Mouse (Mus musculus): ENCODE data around the gene Piezo1.
A peak's percentile ranks its signal among the peaks of the same experiment; 100 is the strongest.
"Not testable (repeated sequence)": the region's sequence is repeated elsewhere in the genome, so short reads cannot be mapped to it uniquely, and the experiment has no call there.

The Piezo1 gene

DNA sequence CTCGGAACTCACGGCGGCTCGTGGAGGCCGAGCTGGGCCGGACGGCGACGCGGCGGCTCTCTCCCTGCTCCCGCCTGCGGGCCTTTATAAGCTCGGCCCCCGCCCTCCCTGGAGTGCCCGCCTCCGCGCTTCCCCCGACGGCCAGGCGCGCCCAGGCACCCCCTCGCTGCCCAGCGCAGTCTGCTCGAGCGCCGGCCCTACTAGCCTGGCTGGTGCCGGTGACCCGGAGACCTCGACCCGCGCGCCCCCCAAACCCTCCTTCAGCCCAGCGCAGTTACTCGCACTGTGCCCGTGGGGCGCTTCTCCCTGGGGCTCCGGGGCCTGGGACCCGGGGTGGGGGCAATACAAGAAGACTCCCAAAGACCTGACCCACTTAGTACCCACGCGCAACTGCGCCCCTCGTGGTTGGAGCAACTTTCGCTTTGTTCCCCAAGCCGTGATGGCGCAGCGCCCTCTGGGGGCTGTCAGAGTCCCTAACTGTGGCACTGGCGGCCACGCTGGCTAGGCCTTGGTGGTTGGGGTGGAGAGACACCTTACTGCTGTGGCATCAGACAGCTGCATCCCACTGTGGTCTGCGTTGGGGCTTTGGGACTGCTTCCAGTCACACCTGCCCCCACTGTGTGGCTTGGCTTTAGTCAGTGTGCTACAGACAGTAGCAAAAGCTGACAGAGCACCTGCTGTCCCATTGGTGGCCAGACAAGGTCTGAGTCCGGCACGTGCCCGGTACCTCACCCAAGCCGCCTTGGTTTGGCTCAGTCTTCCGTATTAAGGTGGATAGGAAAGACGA lies at the start of gene Piezo1:
Gene Piezo1, minus strand, starts transcription at position 65 of the 787 bp plus-strand sequence.
- peak; percentile 98 for DNase-seq (ENCODE audit: low read depth)

- no peak for DNase-seq (ENCODE audit: low read depth)
Measured at GRCm38 (mm10) chr8:122600666-122601065, 49.5 kb upstream of the Piezo1 start.

DNA sequence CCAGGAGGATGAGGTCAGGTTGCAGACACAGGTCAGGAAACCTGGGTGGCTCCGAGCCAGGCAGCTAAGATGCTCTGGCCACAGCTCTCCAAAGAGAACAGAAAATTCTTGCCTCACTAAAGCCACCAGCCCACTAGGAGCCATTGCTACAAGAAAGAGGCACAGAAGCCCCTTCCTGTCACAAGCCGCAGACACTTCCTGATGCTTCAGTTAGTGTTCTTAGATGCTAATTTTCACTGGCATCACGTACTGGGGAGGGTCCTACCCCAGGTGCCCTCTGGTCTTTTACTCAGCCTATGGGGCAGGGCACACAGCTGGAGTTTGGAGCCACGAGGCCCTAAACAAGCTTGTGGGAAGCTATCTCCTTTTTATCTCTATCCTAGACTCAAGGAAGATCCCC lies 44.9 kb upstream of the Piezo1 start:
- no peak for DNase-seq (ENCODE audit: low read depth)

DNA sequence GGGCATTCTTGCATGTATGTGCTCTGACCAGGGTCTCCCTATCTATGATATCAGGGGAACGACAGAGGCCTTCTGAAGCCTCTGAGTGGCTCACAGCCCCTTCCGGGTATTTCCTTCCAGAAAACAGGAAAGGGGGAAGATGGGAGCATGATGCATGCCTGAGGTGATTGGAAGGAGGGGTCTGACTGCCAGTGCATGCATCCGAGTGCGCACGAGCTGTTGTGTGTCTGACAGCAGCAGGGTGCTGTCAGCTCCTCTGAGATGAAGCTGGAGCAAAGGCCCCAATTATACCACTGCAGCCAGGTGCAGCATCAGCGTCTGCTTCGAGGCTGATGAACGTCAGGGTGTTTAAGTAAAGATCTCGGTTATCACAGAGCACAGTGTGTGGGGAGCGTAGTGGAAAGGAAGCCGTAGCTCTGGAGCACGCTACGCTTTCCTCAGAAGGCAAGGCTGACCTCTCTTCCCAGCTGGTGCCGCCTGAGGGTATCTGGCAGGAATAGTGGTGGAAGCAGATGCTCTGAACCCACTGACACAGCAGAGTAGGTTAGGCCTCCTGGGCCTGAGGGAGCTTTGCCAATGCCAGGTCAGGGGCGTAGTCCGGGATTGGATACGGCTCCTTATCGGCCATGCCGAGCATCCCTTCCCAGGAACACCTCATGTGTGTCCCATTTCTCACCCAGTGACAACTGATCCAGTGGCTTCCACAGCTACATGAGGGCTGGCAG lies 42.8 kb upstream of the Piezo1 start:
- DNase-seq (ENCODE audit: low read depth): no peak

DNA sequence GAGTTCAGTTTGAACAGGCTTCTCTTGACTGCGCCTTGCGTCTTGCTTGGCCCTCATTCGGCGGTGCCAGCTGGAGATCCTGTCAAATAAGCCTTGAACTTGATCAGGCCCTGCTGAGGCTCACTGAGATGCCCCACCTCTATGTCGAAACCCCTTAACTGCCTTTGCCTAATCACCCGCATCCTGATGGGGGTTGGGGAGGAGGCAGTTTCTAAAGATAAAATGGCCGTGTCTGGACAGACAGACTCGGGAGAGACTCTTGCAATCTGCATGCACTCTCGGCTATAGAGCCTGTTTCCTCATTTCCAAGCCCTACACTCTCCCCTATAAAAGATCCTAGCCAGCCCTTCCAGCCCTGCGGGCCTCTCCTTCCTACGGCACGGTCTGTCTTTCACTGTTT lies 42.1 kb upstream of the Piezo1 start:
- peak; percentile 13 for DNase-seq (ENCODE audit: low read depth)

DNA sequence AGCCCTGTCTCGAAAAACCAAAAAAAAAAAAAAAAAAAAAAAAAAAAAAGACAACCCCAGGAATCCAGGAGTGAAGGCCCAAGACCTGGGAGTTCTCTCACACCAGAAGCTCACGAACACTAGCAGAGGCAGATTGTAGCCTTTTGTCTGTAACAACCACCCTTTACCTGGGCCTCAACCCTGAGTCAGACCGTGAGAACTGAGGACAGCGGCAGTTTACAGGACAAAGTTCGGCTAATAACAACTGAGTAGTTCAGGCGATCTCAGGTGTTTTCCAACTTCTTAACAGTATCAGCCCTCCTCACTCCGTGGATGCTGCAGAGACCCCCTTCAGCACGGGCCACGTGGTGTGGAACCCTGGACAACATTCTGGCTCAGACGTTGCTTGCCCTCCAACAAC lies 35.6 kb upstream of the Piezo1 start:
- no peak for DNase-seq (ENCODE audit: low read depth)

DNA sequence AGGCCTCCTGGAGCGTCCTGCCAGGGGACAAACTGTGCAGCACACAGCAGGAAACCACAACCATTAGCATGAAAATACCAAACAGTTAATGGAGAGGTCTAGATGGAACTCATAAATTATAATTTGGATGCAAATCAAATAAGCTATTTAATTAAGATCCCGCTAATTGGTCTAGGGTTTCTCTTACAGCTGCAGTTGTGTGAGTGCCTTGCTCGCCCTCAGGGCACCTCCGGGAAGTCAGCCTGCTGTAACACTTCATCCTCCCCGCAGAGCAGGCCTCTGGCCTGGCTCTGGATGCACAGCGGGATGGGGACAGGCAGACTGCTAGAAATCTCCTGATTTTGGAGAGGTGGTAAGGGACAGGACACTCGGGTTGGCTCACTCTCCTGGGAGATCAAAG lies 35.0 kb upstream of the Piezo1 start:
- DNase-seq (ENCODE audit: low read depth): peak; percentile 27

DNA sequence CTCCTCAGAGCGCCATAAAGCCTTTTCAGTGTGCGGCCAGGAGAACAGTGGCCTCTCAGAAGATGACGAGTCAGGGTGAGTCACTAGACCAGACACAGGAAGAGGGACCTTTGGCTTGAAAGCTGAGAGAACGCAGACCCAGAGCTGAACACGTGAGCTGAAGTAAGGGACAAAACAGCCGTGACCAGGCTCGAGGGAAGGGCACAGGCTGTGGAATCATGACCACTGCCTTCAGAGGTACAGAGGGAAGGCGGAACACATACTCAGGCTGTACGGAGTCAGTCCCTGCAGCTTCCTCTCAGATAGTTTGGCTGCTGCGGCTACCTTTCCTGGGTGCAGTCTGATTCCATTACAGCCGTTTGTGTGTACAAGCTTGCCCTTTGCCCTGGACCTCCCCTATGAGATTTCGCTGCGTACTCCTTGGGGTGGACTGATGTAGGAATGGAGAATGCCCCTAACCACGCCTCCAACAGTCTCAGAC lies 34.3 kb upstream of the Piezo1 start:
- DNase-seq (ENCODE audit: low read depth): peak; percentile 79

GRCm38 (mm10) chr8:122584981-122585380 lies 33.9 kb upstream of the Piezo1 start:
- DNase-seq (ENCODE audit: low read depth): peak; percentile 69

- no peak for DNase-seq (ENCODE audit: low read depth)
Measured at GRCm38 (mm10) chr8:122580926-122581325, 29.8 kb upstream of the Piezo1 start.

- DNase-seq (ENCODE audit: low read depth): no peak
Measured at GRCm38 (mm10) chr8:122579196-122579595, 28.1 kb upstream of the Piezo1 start.

DNA sequence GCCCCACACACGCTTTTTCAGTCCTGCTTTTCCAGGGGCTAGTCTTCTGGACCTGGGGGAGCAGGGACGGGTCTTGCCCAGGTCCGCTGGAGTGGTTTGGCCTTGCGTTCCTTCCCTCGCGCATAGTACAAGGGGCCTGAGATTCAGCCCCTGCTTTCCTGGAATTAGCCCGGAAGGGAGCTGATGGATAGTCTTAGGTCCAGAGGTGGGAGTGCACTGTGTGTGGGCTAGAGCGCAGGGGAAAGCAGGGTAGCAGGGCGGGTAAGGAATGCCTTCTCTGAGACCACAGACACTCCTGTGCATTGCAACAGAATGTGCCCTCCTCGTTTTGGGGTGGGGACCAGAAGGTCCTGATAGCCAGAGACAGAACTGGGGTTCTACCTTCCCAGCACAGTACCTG lies 26.0 kb upstream of the Piezo1 start:
- no peak for DNase-seq (ENCODE audit: low read depth)

DNA sequence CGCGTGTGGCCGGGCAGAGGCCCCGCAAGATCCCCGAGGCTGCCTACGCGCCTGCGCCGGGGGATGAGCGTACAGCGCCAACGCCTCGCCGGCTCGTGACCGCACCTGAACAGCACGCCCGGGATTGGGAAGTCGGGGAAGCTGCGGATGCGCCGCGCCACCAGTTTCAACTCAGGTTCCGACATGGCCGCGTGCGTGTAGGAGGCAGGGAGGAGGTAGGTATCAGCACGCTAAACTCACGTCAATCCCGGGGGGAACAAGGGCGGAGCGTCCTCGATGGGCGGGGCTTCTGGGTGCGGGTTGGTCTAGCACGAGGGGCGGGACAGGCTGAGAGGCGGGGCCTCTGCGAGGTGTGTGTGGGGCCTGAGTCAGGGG lies 25.5 kb upstream of the Piezo1 start, which contains the start of gene Aprt:
Gene Aprt, minus strand, starts transcription at position 262 of the 375 bp plus-strand sequence.
- DNase-seq (ENCODE audit: low read depth): peak; percentile 99

DNA sequence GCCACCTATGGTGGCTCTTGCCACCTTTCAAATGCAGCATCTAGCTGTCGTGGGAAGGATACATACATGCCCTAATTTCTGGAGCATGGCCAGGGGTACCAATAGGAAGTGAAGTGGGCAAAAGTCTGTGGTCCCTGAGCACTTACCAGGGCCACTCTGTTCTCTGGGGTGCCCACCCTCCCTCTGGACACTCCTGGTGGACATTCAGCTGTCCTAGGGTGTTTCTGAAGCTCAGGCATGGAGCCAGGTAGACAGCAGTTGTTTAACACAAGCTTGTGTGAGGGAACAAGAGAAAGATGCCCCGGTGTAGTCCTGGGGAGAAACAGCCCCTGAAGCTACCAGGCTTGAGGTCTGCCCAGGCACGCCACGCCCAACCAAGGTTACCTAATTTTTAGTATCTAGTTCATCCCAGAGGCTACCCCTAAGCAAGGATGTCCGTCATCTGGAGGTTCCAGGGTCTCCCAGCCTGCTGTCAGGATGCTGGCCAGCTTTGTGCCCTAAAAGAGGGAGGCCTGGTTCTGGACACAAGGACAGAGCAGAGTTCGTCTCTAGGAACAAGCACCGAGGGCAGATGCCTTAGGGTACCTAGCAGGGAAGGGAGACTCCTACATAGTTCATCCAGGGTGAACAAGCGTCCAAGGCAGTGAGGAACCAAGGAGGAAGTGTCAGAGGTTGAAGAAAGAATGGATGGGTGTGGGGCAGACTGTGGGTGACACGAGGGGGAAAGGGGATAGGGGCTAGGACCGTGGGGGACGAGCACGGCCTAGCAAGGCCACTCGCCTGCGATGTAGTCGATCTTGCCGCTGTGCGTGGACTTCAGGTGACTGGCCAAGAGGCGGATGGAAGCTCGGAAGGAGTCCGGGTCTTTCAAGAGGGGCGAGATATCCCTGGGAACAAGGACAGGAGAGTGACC lies 24.9 kb upstream of the Piezo1 start:
- peak; percentile 33 for DNase-seq (ENCODE audit: low read depth)

DNA sequence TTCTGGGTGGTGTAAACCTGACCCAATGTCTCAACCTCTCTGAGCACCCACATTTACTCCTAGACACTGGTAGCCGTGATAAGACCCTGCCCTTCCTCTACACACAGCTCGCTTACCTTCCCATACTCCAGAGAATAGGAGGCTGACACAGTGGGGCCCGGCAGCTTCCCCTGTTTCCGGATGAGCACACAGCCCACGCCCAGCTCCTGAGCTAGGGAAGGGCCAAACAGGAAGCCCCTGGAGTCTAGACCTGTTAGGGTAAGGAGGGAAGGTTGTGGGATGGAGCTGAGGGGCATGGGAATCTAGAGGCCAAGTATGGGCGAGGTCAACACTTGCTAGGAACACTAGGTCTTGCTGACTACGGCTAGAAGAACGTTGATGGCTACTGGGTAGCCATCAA lies 24.2 kb upstream of the Piezo1 start:
- DNase-seq (ENCODE audit: low read depth): no peak

- no peak for DNase-seq (ENCODE audit: low read depth)
Measured at GRCm38 (mm10) chr8:122574667-122575251, 23.6 kb upstream of the Piezo1 start.

- DNase-seq (ENCODE audit: low read depth): no peak
Measured at GRCm38 (mm10) chr8:122574264-122574663, 23.1 kb upstream of the Piezo1 start.

DNA sequence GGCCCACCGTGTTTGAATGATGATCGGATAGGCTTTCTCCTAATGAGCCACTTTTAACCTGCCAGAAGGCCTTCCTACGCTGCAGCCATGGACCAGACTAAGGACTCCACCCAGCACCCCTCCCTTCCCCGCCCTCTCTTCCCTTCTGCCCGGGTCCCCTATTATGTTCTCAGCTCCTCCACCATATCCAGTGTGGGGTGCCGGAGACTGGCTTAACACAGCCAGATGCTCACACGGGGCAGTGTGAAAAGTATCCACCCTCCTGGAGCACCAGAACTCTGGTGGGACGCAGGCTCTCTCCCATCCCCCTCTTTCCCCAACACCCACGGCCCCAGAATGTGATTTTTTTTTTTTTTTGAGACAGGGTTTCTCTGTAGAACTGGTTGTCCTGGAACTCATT lies 22.4 kb upstream of the Piezo1 start:
- DNase-seq (ENCODE audit: low read depth): no peak

DNA sequence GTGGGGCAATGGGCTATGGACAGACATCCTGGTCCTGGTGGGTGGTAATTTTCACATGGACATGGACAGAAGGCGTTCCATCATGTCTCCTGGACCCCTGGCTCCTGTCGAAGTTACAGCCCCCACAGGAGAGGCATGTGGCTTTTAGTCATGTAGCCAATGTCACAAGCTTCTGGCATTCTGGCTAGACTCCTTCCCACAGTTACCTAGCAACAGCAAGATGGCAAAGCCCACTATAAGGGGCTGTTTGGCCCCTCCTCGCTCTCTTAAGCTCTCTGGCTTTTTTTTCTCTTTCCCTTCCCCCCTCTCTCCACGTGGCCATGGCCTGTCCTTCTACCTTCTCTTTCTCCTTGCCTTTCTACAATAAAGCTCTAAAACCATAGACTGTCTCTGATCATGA lies 22.0 kb upstream of the Piezo1 start:
- DNase-seq (ENCODE audit: low read depth): not testable (repeated sequence)

GRCm38 (mm10) chr8:122572751-122573150 lies 21.6 kb upstream of the Piezo1 start:
- no peak for DNase-seq (ENCODE audit: low read depth)

GRCm38 (mm10) chr8:122571750-122572267 lies 20.7 kb upstream of the Piezo1 start:
- no peak for DNase-seq (ENCODE audit: low read depth)

DNA sequence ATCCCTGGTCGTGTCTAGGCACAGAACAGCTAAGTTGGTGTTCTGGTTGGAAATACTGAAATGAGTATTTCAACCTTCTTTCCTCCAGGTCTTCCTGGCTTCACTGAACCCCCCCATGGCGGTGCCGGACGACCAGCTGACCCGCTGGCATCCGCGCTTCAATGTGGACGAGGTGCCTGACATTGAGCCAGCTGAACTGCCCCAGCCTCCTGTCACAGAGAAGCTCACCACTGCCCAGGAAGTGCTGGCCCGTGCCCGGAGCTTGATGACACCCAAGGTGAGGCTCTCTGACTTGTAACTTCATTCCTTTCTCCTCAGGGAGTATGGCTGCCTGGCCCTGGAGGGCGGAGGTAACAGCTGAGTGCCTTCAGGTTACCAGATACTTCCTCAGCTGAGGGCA lies 20.0 kb upstream of the Piezo1 start:
- no peak for DNase-seq (ENCODE audit: low read depth)
